Mouse (Mus musculus) c-Kit-positive CD71-negative TER-119-negative erythroid progenitor cells, embryonic 14.5 days (primary cell): ENCODE measurements around the gene Gm21964.

Experiments used
- DNase-seq: peaks from one replicate; pipeline ENCODE4 v3.0.0-alpha.2; 2013; ENCODE audit warnings: low read depth

Gm21964 gene

DNA sequence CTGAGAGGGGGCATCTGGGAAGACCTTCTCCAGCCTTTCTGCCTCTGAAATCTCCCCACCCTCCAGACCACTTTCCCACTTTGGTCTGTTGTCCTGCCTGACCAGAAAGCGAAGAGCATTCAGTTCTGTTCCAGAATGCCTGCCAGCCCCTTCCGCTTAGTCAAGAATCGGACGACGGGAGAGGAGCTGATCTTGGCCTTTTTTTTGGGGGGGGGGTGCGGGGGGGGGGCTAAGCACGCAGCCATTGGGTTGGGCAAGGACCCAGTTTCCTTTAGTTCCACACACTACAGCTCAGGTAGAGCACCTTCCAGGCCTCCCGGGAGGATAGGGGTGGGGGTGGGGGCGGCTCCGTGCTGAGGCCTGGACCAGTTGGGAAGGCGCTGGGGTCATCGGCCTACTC, at the start of gene Gm21964:
Gm21964 (plus strand) TSS at position 301 of the 400 bp plus-strand sequence.
- DNase-seq = no peak

DNA sequence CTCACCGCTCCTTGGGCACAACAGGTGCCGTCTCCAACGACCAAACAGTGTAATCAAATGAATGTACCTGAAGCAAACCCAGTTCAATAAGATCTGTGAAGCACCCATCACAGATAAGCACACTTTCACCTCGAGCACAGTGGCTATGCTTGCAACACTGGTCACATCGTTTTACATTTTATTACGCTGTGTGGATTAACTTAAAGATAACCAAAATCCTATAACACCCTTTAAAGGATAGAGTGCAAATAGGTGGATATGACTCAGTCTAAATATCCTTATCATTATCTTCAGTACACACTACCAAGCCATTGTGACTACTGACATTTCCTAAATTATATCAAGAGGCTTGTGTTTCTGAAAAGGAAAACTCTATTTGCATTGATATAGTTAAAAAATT, 49.8 kb upstream of the Gm21964 start:
- DNase-seq = no peak

DNA sequence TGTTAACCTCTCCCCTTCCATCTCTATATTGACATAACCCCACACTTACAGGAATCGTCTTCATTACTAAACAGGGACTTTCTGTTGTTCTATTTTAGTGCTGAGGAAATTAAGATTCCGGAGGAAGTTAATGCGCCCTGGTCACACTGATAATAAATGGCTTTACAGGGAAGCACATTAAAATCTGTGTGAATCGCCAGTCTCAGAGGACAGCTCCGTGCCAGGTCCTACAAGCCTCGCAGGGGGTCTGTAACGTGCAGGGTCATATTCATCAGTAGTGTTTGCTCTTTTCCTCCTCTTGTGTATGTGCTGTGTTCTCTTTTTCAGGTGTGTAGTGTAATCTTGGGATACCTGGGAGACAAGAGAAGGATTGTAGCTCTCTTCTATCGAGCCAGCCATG, 42.8 kb upstream of the Gm21964 start:
- no peak for DNase-seq

DNA sequence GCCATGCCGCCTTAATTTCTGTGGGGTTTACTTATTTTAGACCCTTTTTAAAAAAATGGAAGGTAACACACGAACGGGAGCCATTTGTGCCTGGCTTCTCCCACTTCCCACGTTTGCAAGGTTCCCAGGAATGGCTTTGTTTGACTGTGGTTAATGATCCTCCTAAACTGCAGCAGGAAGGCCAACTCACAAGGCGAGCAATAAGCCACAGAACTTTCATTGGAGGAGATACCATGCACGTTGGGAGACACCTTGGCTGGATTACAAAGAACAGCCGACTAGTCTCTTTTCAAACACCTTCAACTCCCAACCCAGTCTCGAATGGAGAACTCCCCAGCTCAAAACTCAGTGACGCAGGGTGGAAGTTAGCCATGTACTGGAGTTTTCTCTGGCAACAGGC, 36.8 kb upstream of the Gm21964 start:
- DNase-seq = no peak

DNA sequence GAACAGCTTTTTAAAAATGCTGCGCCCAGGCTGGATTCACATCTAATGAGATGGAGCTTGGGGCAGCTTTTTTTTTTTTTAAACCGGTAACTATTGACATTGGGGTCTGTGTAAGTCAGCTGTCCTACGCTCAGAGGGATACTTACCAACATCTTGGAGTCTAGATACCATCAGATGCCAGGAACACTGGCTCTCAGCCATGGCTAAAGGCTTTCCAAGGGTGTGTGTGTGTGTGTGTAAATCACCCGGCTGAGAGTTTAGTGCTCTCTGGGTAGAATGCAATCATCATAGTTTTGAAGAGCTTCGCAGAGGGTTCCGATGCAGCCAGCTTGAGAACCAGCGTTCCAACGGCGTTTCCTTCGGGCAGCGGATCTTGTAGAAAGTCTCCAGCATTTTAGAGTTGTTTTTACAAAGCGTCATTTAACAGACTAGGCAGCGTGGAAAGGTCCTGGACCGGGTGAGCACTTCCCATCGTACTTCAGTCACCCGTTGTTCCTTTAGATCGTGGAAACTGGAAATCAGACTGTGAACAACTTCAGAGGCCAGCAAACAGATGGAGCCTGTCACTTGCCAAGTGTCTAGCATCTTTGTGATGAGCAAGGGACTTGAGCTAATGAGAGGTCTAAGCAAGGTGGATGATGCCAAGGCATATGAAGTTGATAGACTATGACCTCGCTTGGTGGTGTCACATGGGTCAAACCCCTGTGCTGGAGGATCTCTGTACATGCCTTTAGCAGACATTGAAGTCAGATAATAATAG, 36.2 kb upstream of the Gm21964 start:
- DNase-seq = no peak

DNA sequence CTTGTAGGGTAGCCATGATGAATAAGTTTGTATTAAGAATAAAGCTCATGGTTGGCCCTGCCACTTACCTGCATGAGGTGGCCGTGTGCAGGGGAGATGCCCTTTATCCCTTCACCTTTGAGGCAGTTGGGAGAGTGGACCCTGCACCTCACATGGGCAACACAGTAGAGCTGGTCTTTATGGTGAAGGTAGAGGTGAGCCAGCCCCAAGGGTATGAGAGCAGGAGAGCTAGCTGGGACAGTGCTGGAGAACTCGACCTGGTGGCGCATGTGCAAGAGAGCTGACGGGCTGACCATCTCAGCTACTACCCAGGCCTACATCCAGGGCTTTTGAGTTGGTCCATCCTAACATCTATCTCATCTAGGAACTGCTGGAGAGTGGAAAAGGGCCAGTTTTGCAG, 35.3 kb upstream of the Gm21964 start:
- DNase-seq = no peak

DNA sequence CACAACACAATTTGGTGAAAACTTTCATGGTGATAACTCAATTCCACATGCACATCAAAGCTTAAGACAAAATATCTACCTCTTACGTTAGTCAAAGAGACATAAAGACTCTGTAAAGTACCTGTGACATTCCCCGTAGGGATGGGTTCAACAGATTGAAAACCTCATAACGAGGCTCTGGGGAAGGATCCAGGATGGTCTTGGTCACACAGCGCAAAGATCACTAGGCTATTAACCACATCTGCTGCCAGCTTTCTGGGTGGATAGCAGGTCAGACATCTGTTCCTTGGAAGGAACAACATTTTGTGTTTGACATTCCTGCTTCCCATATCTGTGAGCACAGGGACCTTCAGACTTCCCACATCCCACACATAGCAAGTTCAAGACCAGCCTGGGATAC, 31.3 kb upstream of the Gm21964 start:
- DNase-seq = no peak

DNA sequence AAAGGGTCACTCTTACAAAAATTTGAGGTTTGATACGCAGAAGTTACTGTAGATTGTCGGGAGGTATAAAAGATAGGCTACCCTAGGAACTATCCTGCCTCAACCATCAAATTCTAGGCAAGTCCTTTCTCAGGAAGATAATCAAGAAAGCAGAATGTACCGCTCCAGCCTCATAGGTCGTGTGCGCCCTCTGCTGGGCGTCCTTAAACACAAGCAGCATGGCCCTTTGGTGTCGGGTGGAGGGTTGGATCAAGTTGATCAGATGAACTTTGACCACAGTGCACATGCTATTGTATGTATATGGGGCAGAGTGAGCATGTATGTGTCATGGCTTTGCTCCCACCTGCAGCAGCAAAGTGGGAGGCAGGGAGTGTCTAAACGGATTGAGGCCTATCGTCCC, 29.4 kb upstream of the Gm21964 start:
- DNase-seq = peak; percentile 56

DNA sequence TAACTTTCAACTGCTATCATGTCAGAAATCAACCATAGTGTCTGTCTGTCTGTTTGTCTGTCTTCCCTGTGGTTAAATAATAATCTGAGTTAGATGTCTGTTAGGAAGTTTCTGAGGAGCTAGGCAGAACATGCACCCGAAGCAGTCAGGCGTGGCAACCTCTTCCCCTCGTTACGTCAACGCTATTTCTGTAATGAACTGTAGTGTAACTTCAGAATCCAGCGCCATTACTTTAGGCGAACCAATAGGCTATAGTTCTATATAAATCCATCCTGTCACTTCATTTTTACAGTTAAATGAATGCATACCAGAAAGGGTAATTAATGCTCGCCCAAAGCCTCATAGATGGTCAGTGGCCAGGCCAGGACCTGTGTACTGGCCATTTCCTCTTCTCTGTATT, 26.5 kb upstream of the Gm21964 start:
- DNase-seq = no peak

DNA sequence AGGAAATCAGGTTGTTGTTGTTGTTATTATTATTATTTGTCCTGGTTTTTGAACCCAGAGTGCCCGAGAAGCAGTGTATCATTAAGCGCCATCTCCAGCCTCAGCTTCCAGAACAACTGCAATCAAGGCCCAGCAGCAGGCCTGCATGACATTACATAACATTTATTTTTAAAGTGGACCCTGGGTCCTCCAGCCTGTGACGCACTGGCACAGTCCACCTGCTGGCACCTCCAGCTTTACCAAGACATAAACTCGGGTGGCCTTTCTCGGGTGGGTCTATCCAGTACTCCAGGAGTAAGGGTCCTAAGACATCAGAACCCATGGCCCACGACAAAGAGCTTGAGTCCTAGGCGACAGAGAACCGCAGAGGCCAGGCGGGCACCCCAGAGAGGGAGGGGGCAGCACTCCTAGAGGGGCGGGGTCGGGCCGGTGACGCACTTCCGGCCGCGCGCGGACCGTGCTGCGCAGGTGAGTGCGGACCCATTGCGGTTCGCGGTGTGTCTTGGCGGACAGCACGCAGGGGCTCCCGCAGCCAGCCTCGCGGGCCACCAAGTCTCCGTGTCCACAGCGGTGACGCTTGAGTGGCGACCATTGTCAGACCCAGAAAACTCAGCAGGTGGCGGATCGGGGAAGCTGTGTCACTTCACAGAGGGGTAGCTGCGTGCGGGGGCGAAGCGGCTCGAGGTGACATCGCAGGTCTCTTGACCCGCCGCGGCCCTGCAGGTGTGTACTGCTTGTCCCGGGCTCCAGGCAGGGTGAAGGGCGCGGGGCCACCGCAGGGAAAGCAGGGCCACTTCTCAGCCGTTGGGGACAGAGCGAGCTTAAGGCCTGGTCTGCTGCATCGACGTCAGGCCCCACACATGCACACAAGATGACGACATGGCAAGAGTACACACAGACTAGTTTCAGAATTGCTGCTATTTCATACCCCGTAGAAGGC, 21.5 kb upstream of the Gm21964 start, which contains the start of gene Zfp612:
Zfp612 (plus strand) TSS at position 465 of the 940 bp plus-strand sequence.
- no peak for DNase-seq

DNA sequence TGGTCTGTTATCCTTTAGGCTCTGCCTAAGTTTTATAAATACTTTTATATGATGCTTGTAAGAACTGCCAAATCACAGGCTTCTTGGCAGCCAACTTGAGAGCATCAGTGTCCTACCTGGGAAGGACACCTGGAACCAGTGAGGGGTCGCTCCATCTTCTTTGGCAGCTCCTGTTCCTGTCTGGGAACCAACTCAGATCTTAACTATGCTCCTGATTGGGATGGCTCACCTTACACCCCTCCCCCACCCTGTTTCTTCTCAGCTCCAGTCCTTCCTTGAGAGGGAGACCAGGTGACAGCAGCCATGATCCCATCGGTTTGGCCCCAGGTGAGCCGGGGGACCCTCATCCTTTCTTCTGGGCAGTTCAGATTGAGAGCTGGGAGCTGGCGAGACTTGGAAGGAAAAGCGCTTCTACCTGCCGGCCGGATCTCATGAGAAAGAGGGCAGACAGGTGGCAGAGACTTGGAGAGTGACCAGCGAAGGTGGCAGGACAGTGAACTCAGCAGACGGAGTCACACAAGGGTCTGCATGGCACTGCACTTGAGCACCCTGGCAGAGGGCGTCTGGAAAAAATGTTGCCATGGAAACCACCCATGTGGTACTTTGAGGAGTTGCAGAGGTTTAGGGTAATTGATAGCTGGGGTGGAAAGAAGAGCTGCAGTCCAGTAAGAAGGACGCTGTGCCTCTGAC, 18.4 kb upstream of the Gm21964 start:
- no peak for DNase-seq

DNA sequence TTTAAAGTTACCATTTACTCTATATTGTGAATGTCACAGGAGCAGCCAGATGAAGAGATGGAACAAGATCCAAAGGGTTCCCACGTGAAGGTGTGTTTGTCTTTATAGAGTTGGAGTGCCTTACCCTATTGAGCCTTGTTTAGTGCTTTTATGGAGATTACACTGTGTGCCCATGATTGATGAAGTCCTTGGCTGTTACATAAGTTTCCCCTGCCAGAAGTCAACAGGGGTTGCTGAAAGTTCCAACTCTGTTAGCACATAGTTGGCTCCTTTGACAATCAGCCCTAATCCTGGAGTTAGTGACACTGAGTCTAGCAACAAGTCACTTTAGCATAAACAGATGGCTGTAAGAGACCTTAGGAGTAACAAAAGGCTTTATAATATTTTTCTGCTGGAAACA, 9.1 kb upstream of the Gm21964 start:
- no peak for DNase-seq

DNA sequence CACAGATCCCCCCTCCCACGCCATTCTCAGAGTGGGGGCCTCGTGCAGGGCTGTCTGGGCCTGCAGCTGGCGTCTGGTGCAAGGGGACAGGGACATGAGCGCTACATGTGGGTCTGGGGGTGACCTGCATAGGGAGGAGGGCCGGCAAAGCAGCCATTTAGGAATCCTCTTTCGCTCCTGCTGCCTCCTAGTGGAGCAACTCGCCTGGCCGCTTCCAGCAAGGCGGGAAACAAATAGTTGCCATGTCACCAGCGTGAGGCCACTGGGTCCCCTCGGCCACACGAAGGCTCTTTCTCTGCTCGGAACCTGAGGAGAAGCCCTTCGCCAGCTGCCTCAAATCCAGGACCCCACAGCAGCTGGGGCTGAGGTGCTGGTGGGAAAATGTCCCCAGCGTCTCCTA, 669 bp downstream of the Gm21964 start:
- no peak for DNase-seq

DNA sequence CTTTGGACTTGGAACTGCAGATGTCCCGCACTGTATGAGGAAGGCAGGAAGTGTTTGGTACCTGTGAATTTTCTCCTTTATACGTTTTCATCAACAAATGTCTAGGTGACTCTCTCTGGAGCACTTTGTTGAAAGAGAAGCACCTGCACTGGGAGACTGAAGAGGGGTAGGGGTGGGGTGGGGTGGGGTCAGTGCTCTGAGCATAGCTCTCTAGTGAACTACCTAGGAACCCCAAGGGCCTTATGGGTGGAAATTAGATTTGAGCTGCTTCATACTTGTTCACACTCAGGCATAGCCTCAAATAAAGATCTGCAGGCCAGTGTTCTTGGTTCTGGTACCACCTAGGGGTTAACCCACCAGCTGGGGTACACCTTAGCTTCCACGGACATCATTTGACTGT, 1.6 kb downstream of the Gm21964 start, which contains the start of gene Gm17720:
Gm17720 (minus strand) TSS at position 101 of the 400 bp plus-strand sequence.
- no peak for DNase-seq

DNA sequence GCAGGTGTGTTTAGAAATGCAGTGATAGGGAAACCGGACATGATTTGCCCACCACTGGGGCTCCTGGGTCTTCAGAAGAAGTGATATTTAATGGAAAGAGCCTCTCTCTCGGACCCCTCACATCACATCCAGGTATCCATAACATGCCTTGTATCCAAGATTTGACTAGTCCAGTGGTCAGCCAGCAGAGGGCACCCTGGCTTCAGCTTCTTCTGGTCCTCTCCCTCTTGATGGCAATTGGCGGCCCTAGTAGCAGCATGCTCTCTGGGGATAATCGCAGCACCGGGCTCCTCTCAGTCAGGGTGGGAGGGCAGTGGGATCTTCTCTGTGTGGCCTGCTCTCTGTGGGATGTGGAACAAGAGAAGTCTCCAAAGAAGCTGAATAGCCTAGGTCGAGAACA, 18.7 kb downstream of the Gm21964 start:
- no peak for DNase-seq

DNA sequence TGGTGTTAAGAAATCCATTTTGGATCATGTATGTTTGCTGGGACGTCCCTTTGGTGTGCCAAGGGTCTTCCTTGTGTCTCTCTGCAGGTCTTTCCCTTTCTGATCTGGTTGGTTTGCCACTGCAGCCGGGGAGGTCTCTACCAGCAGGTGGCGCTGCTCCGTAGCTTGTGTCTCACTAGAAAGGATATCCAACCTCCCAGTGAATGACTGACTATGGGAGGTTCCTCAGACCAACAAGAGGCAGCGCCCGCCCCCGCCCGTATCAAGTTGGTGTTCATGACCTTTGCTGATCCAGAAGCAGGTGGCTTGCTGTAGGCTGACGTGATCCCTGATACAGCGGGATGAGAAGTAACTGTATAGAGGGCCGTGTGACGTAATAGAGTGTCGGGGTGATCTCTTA, 29.5 kb downstream of the Gm21964 start:
- peak; percentile 59 for DNase-seq

DNA sequence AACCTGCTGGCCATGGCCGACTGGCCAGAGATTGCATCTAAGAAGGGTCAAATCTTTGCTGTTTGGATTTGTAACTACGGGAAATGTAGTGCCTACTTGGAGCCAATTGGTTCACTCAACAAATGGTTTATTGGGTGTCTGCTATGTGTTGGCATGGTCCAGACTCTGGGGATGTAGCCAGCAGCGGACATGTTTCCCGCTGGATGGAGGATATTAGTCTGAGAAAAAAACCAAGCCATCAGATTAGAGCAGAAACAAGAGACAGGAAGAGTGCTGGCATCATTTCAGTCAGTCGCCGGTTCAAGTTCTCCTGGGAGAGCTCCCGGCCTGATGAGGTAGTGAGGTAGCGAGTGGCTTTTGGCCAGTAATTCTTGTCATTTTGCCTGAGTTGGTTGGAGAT, 33.2 kb downstream of the Gm21964 start:
- DNase-seq = no peak

DNA sequence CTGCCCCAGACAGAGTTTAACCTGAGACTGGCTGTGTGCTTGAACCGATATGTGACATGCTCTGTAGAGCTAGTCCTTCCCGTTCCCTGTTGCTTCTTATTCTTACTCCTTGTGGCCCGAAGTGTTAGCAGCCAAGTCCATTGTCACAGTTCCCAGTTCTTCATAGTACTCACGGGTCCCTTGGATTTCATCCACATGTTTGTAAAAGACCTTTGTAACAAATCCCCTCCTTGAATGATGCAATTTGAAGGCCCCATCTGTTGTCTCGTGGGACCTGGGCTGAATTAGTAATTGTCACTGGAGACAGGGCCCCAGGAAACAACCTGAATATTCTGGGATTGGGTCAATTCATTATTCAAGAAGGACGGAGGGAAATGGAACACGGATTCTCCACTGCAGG, 34.5 kb downstream of the Gm21964 start:
- DNase-seq = no peak

DNA sequence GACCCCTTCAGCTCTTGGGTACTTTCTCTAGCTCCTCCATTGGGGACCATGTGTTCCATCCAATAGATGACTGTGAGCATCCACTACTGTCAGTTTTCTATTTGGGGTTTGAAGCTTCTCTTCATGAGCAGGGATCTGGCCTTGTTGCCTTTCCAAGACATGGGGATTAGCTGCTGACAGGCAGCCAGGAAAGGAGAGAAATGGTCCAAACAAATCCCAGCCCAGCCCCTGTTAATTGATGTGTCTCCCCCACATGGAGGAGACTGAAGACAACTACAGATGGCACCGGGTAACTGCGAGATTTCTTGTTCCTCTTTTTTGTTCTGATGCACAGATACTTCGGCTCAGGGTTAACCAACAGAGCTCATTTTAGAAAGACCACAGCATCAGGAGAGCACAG, 39.1 kb downstream of the Gm21964 start:
- no peak for DNase-seq

DNA sequence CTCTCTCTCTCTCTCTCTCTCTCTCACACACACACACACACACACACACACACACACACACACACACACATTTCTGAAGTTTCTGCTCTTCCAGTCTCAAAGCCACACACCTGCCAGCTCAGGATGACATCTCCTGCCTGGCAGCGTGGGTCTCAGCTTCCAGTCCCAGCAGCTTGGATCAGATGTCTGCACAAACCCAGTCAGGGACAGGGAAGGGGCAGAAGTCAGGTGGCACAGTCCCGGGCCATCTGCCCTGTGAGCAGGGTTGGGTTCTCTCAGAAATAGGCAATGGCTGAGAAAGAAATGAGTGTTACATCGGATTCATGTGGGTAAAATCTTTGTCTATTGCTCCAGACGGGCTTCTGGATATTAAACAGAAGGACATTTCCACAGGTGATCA, 39.8 kb downstream of the Gm21964 start:
- no peak for DNase-seq

DNA sequence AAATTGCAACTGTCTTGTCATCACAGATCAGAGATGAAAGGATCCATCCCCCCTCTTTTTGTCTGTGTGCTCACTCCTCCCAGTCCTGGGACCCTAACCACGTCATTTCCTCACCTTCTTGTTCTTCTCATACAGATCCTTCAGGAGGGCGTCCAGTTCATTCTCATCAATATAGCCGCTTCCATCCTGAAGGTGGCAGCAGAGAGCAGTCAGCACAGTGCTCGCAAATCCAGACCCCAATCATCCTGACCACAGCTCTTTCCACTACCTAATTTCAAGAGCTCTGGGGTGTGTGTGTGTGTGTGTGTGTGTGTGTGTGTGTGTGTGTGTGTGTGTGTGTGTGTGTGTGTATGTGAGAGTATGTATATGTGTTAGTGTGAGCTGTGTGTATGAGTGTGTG, 44.5 kb downstream of the Gm21964 start:
- peak; percentile 43 for DNase-seq

DNA sequence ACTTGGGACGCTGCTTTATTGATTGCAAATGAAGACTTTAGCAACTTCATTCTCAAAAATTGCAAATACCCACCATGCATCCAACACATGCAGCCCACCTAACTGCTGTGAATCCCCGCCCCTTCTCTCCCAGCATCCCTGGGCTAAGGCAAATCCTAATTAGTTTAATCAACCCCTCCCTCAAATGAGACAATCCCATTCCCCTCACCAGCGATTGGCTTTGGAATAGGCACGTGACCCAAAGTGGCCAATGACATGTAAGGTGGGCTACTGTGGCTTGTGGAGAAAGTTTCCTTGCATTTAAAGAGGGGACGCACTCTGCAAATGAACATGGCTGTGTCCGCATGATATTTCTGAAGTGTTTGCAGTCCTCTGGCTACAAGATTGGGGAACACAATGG, 51.9 kb downstream of the Gm21964 start:
- DNase-seq = no peak
